8 mouse cellular contexts compared by ENCODE assay signal in the genomic region with DNA sequence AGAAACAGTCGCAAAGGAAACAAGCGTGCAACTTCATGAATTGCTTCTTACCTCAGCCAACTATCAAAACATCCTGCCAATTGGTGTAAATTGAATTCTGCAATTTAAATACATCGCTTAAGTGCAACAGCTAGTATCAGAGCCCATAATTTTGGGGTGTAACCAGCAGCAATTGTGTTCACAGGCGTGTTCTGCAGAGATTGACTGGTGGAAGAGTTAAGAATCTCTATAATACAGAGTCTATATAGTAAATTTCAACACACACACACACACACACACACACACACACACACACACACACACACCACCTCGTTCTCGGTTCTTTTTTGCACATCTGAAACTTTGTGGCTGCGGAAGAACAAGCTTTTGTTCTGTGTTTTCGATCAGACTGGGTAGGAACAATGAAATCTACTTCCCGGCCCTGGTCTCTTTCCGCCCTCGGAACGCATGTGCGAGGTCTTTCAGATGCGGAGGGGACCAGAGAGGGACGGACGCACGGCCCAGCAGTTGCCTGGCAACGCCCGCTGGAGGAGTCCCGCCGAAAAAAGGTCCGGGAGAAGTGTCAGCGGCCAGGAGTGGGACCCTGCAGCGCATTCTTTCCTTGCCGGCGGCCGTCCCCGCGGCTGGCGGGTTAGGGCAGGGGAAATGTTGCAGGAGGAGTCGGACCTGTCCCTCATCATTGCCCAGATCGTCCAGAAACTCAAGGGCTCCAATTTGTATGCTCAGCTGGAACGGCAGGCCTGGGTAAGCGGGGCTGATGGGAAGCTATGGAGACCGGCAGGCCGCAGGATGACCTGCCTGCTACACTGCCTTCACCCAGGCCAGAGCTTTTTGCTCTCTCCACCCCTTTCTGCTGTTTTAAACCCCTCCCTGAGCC. TPM values are rescaled to one million over a fixed set of nuclear protein-coding genes. Genes with fewer than 3 reads are reported as not detected.
DNase-seq lines count a peak whose midpoint lies in the region.

A gene (plus strand): TSS at position 492 of the 877 bp plus-strand sequence.

- H3K4me1 ChIP-seq in megakaryocyte, embryonic 14.5 days = peaks cover 23% of the 10 kb centered on the region

- peaks cover 5% of the 10 kb centered on the region for H3K36me3 ChIP-seq in megakaryocyte, embryonic 14.5 days (replicated peaks; ENCODE audit: low read length)

- H3K4me3 ChIP-seq in megakaryocyte, embryonic 14.5 days (replicated peaks) = peak within 1 kb of the TSS; percentile 93

- H3K9me3 ChIP-seq in megakaryocyte, embryonic 14.5 days = 0 out of 2 replicates have a peak, but pooled peaks cover 5% of the 10 kb centered on the region

- peak; percentile 87 to 96 for DNase-seq in adrenal gland, adult (ENCODE audit: inconsistent age in 2 of 2, low spot score in 1 of 2)
- DNase-seq in embryo, embryonic 10.5 days (ENCODE audit: low spot score) = peak; percentile 95
- DNase-seq in gastrocnemius, postnatal 14 days = peak; percentile 86
- DNase-seq in induced T-regulatory cell, adult 2 months (ENCODE audit: low read depth) = peak; percentile 61
- DNase-seq in left cerebral cortex, adult 9 months (ENCODE audit: low spot score in 2 of 2) = peak; percentile 49 to 84
- DNase-seq in right cerebral cortex, adult 2 months (ENCODE audit: low spot score in 2 of 2) = peak; percentile 87 to 88
- peak; percentile 32 for DNase-seq in urinary bladder, postnatal 10 days (ENCODE audit: low spot score)

- H3K27me3 ChIP-seq in megakaryocyte, embryonic 14.5 days (replicated peaks) = no peaks in the 10 kb centered on the region

- intact Hi-C loops in gastrocnemius, postnatal 14 days (cut with DNase I; ENCODE audit: low total_unique reads) = no loop called here

RNA-seq across cellular contexts. Expression of the gene that starts here (rescaled TPM):
- 10 to 100 TPM; 18.8 to 22.6 TPM for total RNA-seq in gastrocnemius, postnatal 14 days (2021)
- 1.5 TPM in 1 of 2 replicates, not detected in the other for polyA plus RNA-seq in megakaryocyte, embryonic 14.5 days (2012; ENCODE audit: insufficient read depth, low replicate concordance)

Comparison
In these comparisons a context has a peak if more than half of its experiments do, and no peak if none do; other contexts are left out.
1. Peak in every context shown above with its lines: DNase-seq and H3K4me3 ChIP-seq.
2. DNase-seq: peak in every context shown above with its lines; median percentile 95 in embryo, embryonic 10.5 days; 92 in adrenal gland, adult; 88 in right cerebral cortex, adult 2 months; 86 in gastrocnemius, postnatal 14 days; 66 in left cerebral cortex, adult 9 months; 61 in induced T-regulatory cell, adult 2 months; 32 in urinary bladder, postnatal 10 days.